Comparison of ENCODE assay signal across 12 mouse cellular contexts in the genomic region with DNA sequence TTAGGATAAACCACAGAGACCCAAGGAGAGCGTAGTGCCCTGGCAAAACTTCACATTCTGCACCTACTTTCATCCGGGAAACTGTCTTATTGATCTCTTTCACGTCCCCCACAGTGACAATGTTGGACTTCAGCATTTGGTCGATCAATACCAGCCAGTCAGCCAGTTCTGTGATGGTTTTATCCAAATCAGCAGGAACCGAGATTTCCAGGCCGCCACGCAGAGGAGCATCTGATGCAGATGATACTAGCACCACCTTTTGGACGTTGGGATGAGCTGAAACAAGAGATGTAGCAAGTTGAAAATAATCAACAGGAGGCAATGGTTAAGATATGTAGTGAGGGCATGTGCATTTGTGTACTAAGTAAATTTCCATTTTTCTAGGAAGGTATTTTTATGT.
DNase-seq lines count a peak whose midpoint lies in the region; ATAC-seq lines count a peak whose summit lies in the region.
"Had no signal": no experiment of that assay in that cellular context is flagged by ENCODE, and none has a peak within 500 bp of the region (broad histone marks: within the 10 kb centered on the region; RNA-seq: fewer than 3 reads in every experiment).

No protein-coding gene starts in this region.

- H3K27ac ChIP-seq in midbrain, embryonic 15.5 days = no peak overlapping the region
- no peak overlapping the region for H3K27ac ChIP-seq in midbrain, embryonic 10.5 days (replicated peaks)
- H3K27ac ChIP-seq: hindbrain, embryonic 10.5 days had no signal

- no peak overlapping the region for H3K9ac ChIP-seq in midbrain, embryonic 15.5 days

- intact Hi-C loops in left cerebral cortex, postnatal 25 days (cut with DNase I) = no loop called here

- no peak overlapping the region for H3K4me2 ChIP-seq in midbrain, embryonic 15.5 days

- 68% methylated on average over 8 of the region's 8 CpGs for WGBS in midbrain, embryonic 15.5 days
- WGBS in midbrain, embryonic 10.5 days = 75% methylated on average over 8 of the region's 8 CpGs

- H3K27me3 ChIP-seq in midbrain, embryonic 15.5 days (replicated peaks) = no peaks in the 10 kb centered on the region
- no peaks in the 10 kb centered on the region for H3K27me3 ChIP-seq in midbrain, embryonic 10.5 days (ENCODE audit: low read depth, poor library complexity, severe bottlenecking)

- no peaks in the 10 kb centered on the region for H3K9me3 ChIP-seq in midbrain, embryonic 15.5 days
- H3K9me3 ChIP-seq in midbrain, embryonic 10.5 days (replicated peaks) = no peaks in the 10 kb centered on the region
- H3K9me3 ChIP-seq: hindbrain, embryonic 10.5 days had no signal

- no peaks in the 10 kb centered on the region for H3K36me3 ChIP-seq in midbrain, embryonic 15.5 days (replicated peaks)
- H3K36me3 ChIP-seq in midbrain, embryonic 10.5 days = no peaks in the 10 kb centered on the region

- 0 out of 2 replicates have a peak, but pooled peaks have one; percentile 45 for ATAC-seq in midbrain, embryonic 15.5 days (replicated peaks)
- ATAC-seq: midbrain, embryonic 16.5 days had no signal

- no peaks in the 10 kb centered on the region for H3K4me1 ChIP-seq in midbrain, embryonic 15.5 days
- H3K4me1 ChIP-seq in midbrain, embryonic 10.5 days = no peaks in the 10 kb centered on the region
- H3K4me1 ChIP-seq: hindbrain, embryonic 10.5 days had no signal

- no peak overlapping the region for H3K4me3 ChIP-seq in midbrain, embryonic 15.5 days
- H3K4me3 ChIP-seq in midbrain, embryonic 10.5 days = no peak overlapping the region
- H3K4me3 ChIP-seq: hindbrain, embryonic 10.5 days had no signal

- peak; percentile 38 to 41 for DNase-seq in cerebellum, postnatal 10 days
- no peak for DNase-seq in cerebellum, adult 11 months
- no peak for DNase-seq in midbrain, embryonic 10.5 days (ENCODE audit: low spot score)
- DNase-seq in left cerebral cortex, postnatal 25 days (ENCODE audit: low spot score in 2 of 2) = peak; percentile 13 to 58
- DNase-seq in right cerebral cortex, postnatal 10 days (ENCODE audit: low spot score in 2 of 2) = peak; percentile 39 to 44
- no peak for DNase-seq in spleen, postnatal 4 days (ENCODE audit: low spot score in 2 of 2)
- DNase-seq in embryo, embryonic 11 days = no peak
- DNase-seq: heart, adult 18-20 months; lung, adult 2 months had no signal

Comparison
In these comparisons a context has a peak if more than half of its experiments do, and no peak if none do; other contexts are left out.
1. DNase-seq: peak in cerebellum, postnatal 10 days (2 of 2), left cerebral cortex, postnatal 25 days (2 of 2) and right cerebral cortex, postnatal 10 days (2 of 2); none in cerebellum, adult 11 months (single experiment), midbrain, embryonic 10.5 days (single experiment), spleen, postnatal 4 days (0 of 2) and embryo, embryonic 11 days (single experiment).